Mouse (Mus musculus) lung, postnatal 0 days (tissue): ENCODE results near the gene Cga. TPM values are rescaled to one million over a fixed set of nuclear protein-coding genes. Genes with fewer than 3 reads are reported as not detected.

Source experiments
- ATAC-seq: fragments of 200-750 bp; cut with Nextera tagmentation; 2 replicates; pipeline ENCODE4 v1.8.0; 2017; ENCODE audit warnings: moderate library complexity
- DNase-seq: peaks from one replicate; pipeline ENCODE4 v3.0.0-alpha.2; 2016; ENCODE audit warnings: low spot score
- H3K27ac ChIP-seq: fragments of 300-500 bp; sonication (generic); 2 replicates; pipeline ENCODE4 v1.5.1; 2014; ENCODE audit warnings: antibody characterized with exemption, mild to moderate bottlenecking, low read length, mixed read lengths
- H3K27me3 ChIP-seq: fragments of 300-500 bp; sonication (generic); replicated peaks from 2 replicates; pipeline ENCODE4 v1.6.1; 2014; ENCODE audit warnings: low read length, mixed read lengths; ENCODE audit not compliant: insufficient read depth
- H3K36me3 ChIP-seq: fragments of 300-500 bp; sonication (generic); 2 replicates; pipeline ENCODE4 v1.6.1; 2014; ENCODE audit warnings: low read length, mixed read lengths; ENCODE audit not compliant: insufficient read depth
- H3K4me1 ChIP-seq: fragments of 300-500 bp; sonication (generic); 2 replicates; pipeline ENCODE4 v1.6.1; 2014; ENCODE audit warnings: antibody characterized with exemption, low read depth, low read length, mixed read lengths; ENCODE audit not compliant: insufficient read depth
- H3K4me2 ChIP-seq: fragments of 300-500 bp; sonication (generic); replicated peaks from 2 replicates; pipeline ENCODE4 v1.6.1; 2014; ENCODE audit warnings: low read depth, mild to moderate bottlenecking, low read length, moderate library complexity, mixed read lengths
- H3K4me3 ChIP-seq: fragments of 300-500 bp; sonication (generic); 2 replicates; pipeline ENCODE4 v1.5.1; 2014; ENCODE audit warnings: low read depth, low read length
- H3K9ac ChIP-seq: fragments of 300-500 bp; sonication (generic); replicated peaks from 2 replicates; pipeline ENCODE4 v1.6.1; 2014; ENCODE audit warnings: low read depth, mild to moderate bottlenecking
- H3K9me3 ChIP-seq: fragments of 300-500 bp; sonication (generic); 2 replicates; pipeline ENCODE4 v1.6.1; 2016; ENCODE audit warnings: low read length, mixed read lengths
- CTCF ChIP-seq: IDR thresholded peaks from 2 replicates; pipeline ENCODE4 v1.5.1; 2016; ENCODE audit warnings: antibody characterized with exemption, mild to moderate bottlenecking
- EP300 ChIP-seq: IDR thresholded peaks from 2 replicates; pipeline ENCODE4 v1.6.1; 2016; ENCODE audit warnings: antibody characterized with exemption, mild to moderate bottlenecking, control low read depth
- WGBS: fragments of 180-500 bp; shearing (Covaris S2); extraction: QIAGEN DNeasy Blood & Tissue Kit; methylation state at CpG from one replicate; pipeline ENCODE4 v1.1.7; 2014; 5-methylcytosine and 5-hydroxymethylcytosine counted together
- polyA plus RNA-seq: library from polyadenylated mRNA; unstranded; fragments of >200 nt; fragmentation: Nextera tagmentation; extraction: Ambion mirVana; gene quantifications from 2 replicates; pipeline ENCODE4 v1.2.1, GENCODE M21; 2015

The Cga gene
- polyA plus RNA-seq, 1 experiment from 2014 or later = not detected

GRCm38 (mm10) chr4:34858903-34859302 is 34.7 kb upstream of the Cga start:
- no peaks in the 10 kb centered on the region for H3K9me3 ChIP-seq
- WGBS = 73% methylated on average over 3 of the region's 3 CpGs
- no peak for DNase-seq
- peaks cover 4% of the 10 kb centered on the region; the same call in 1 of the 2 replicates for H3K4me1 ChIP-seq
- TF ChIP-seq CTCF = no peak
- TF ChIP-seq EP300 = no peak
- no peaks in the 10 kb centered on the region for H3K36me3 ChIP-seq
- H3K4me3 ChIP-seq = no peak overlapping the region
- H3K4me2 ChIP-seq = no peak overlapping the region
- H3K9ac ChIP-seq = no peak overlapping the region
- H3K27me3 ChIP-seq = no peaks in the 10 kb centered on the region
- ATAC-seq = no peak
- no peak overlapping the region for H3K27ac ChIP-seq

DNA sequence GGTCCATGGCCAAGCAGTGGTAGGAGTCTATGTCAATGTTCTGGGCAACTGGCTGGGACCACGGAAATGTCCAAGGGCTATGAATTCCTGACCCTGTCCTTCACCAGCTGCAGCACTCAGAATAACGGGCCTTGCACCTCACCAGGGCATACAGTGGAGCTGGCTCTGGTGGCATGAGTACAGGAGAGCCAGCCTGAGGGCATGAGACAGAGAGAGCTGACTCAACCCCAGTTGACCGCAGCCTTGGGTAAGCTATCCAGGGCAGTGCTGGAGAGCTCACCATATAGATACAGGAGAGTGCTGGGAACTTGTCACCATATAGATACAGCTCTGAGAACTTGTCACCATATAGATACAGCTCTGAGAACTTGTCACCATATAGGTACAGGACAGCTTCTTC is 34.2 kb upstream of the Cga start:
- H3K4me1 ChIP-seq = peaks cover 4% of the 10 kb centered on the region; the same call in 1 of the 2 replicates
- no peak overlapping the region for H3K4me2 ChIP-seq
- TF ChIP-seq CTCF (no peak), EP300 (no peak)
- ATAC-seq (no peak), DNase-seq (no peak)
- no peak overlapping the region for H3K9ac ChIP-seq
- H3K4me3 ChIP-seq = no peak overlapping the region
- no peaks in the 10 kb centered on the region for H3K27me3 ChIP-seq
- no peaks in the 10 kb centered on the region for H3K36me3 ChIP-seq
- no peak overlapping the region for H3K27ac ChIP-seq
- H3K9me3 ChIP-seq = no peaks in the 10 kb centered on the region
- 89% methylated on average over 3 of the region's 3 CpGs for WGBS

DNA sequence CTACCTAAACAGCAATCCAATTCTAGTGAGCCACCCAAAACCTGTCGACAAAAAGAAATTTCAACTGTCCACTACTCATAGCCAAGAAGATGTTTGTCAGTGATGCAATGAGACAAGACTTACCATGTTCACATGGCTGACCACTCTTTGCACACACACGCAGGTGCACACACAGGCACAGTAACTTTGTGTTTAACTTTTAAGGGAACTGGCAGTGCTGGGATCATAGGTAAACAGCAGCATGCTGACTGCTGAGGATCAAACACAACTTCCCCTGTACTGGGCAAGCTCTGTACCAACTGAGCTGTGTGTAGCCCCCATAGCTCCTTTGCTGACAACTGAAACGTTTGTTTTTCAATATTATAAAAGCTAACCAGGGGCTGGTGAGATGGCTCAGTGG is 32.1 kb upstream of the Cga start:
- H3K4me1 ChIP-seq = peaks cover 4% of the 10 kb centered on the region; the same call in 1 of the 2 replicates
- no peak overlapping the region for H3K4me2 ChIP-seq
- no peak overlapping the region for H3K9ac ChIP-seq
- DNase-seq = no peak
- H3K36me3 ChIP-seq = no peaks in the 10 kb centered on the region
- WGBS = 73% methylated on average over 3 of the region's 3 CpGs
- no peak overlapping the region for H3K4me3 ChIP-seq
- TF ChIP-seq EP300 (no peak), CTCF (no peak)
- no peak overlapping the region for H3K27ac ChIP-seq
- no peak for ATAC-seq
- H3K27me3 ChIP-seq = no peaks in the 10 kb centered on the region
- no peaks in the 10 kb centered on the region for H3K9me3 ChIP-seq

- no peaks in the 10 kb centered on the region for H3K36me3 ChIP-seq
- DNase-seq = no peak
- no peaks in the 10 kb centered on the region for H3K9me3 ChIP-seq
- no peak for ATAC-seq
- 86% methylated on average over 3 of the region's 3 CpGs for WGBS
- TF ChIP-seq CTCF = no peak
- no peak for TF ChIP-seq EP300
- H3K4me3 ChIP-seq = no peak overlapping the region
- peaks cover 9% of the 10 kb centered on the region; the same call in 1 of the 2 replicates for H3K4me1 ChIP-seq
- no peaks in the 10 kb centered on the region for H3K27me3 ChIP-seq
- no peak overlapping the region for H3K27ac ChIP-seq
- H3K9ac ChIP-seq = no peak overlapping the region
- H3K4me2 ChIP-seq = no peak overlapping the region
These were observed 23.8 kb upstream of the Cga start for GRCm38 (mm10) chr4:34869813-34870212.

DNA sequence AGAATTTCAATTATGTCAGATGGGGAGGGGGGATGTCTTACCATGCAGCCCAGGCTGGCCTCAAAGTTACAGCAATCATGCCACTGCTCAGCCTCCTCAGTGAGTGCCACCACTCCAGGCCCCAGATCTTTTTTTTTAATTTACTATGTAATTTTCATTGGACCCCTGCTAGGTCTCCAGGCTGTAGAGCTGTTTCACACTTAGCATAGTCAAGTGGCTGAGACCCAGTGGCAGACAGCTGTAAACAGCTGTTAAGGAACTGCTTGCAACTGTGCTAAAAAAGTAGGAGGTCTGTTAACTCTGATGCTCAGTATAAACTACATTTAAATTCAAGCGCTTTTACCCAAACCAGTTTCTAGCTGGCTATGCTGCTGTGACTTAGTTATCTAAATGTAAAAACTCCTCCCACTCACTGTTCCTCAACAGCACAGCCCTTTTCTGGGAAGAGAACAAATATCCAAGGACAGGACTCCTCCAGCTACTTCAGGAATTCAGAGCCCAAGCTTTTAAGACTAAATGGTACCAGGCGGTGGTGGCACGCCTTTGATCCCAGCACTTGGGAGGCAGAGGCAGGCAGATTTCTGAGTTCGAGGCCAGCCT is 20.6 kb upstream of the Cga start:
- ATAC-seq = peak; percentile 83
- TF ChIP-seq CTCF (no peak), EP300 (no peak)

GRCm38 (mm10) chr4:34874234-34874633 is 19.3 kb upstream of the Cga start:
- Histone ChIP-seq H3K4me1 (peaks cover 9% of the 10 kb centered on the region; the same call in 1 of the 2 replicates), H3K36me3 (no peaks in the 10 kb centered on the region), H3K4me3 (no peak overlapping the region), H3K27me3 (no peaks in the 10 kb centered on the region), H3K9ac (no peak overlapping the region), H3K27ac (no peak overlapping the region), H3K4me2 (no peak overlapping the region), H3K9me3 (no peaks in the 10 kb centered on the region)
- TF ChIP-seq CTCF = no peak
- no peak for TF ChIP-seq EP300
- ATAC-seq (no peak), DNase-seq (no peak)
- 70% methylated on average over 1 of the region's 1 CpGs for WGBS

More for the DNA sequence above, 20.6 kb upstream of the Cga start:
- H3K9me3 ChIP-seq = no peaks in the 10 kb centered on the region
- H3K27ac ChIP-seq = no peak overlapping the region
- no peak overlapping the region for H3K4me3 ChIP-seq
- H3K4me2 ChIP-seq = no peak overlapping the region
- peaks cover 9% of the 10 kb centered on the region; the same call in 1 of the 2 replicates for H3K4me1 ChIP-seq
- no peaks in the 10 kb centered on the region for H3K27me3 ChIP-seq
- no peaks in the 10 kb centered on the region for H3K36me3 ChIP-seq
- H3K9ac ChIP-seq = no peak overlapping the region
- DNase-seq = peak; percentile 64
- 77% methylated on average over 4 of the region's 4 CpGs for WGBS
